Mouse (Mus musculus): Measurements from ENCODE around the gene Fam228b.
A peak's percentile ranks its signal among the peaks of the same experiment; 100 is the strongest.
"Not testable (repeated sequence)": the region's sequence is repeated elsewhere in the genome, so short reads cannot be mapped to it uniquely, and the experiment has no call there.

Gene Fam228b

GRCm38 (mm10) chr12:4768492-4769332, at the start of gene Fam228b, which contains the start of gene Pfn4:
TSS of gene Fam228b (minus strand) at chr12:4769267.
TSS of gene Pfn4 (plus strand) at chr12:4769022.
- peaks cover 12% of the 10 kb centered on the region for H3K27me3 ChIP-seq (ENCODE audit: insufficient read depth, low read length)
- H3K4me3 ChIP-seq (replicated peaks; ENCODE audit: low read length) = peak within 1 kb of the TSS; percentile 81
- H3K9me3 ChIP-seq (ENCODE audit: low read length) = no peaks in the 10 kb centered on the region
- TF ChIP-seq NANOG (IDR thresholded peaks at IDR 0.05; ENCODE audit: borderline replicate concordance, low read length) (no peak), POU5F1 (IDR thresholded peaks at IDR 0.05; ENCODE audit: borderline replicate concordance, low read length) (no peak), CTCF (conservative IDR thresholded peaks at IDR 0.05; ENCODE audit: low read length) (no peak; the same call in 1 of the 2 replicates)
- H3K36me3 ChIP-seq (ENCODE audit: insufficient read depth, low read length) = no peaks in the 10 kb centered on the region
- peaks cover 9% of the 10 kb centered on the region for H3K4me1 ChIP-seq (replicated peaks; ENCODE audit: low read depth, low read length)

GRCm38 (mm10) chr12:4817361-4818101, 48.5 kb upstream of the Fam228b start, which contains the start of gene Sf3b6:
TSS of gene Sf3b6 (plus strand) at chr12:4817544.
- Histone ChIP-seq H3K36me3 (ENCODE audit: insufficient read depth, low read length) (peaks cover 32% of the 10 kb centered on the region), H3K9me3 (ENCODE audit: low read length) (no peaks in the 10 kb centered on the region), H3K4me3 (replicated peaks; ENCODE audit: low read length) (peak within 1 kb of the TSS; percentile 100), H3K4me1 (replicated peaks; ENCODE audit: low read depth, low read length) (peaks cover 26% of the 10 kb centered on the region), H3K27me3 (ENCODE audit: insufficient read depth, low read length) (peaks cover 4% of the 10 kb centered on the region)
- TF ChIP-seq POU5F1 (IDR thresholded peaks at IDR 0.05; ENCODE audit: borderline replicate concordance, low read length) (no peak), NANOG (IDR thresholded peaks at IDR 0.05; ENCODE audit: borderline replicate concordance, low read length) (no peak), CTCF (conservative IDR thresholded peaks at IDR 0.05; ENCODE audit: low read length) (no peak)

- H3K4me3 ChIP-seq (replicated peaks; ENCODE audit: low read length) = peak overlapping the region; percentile 100
Observed at GRCm38 (mm10) chr12:4816680-4817360, 47.8 kb upstream of the Fam228b start.

GRCm38 (mm10) chr12:4813636-4814035, 44.6 kb upstream of the Fam228b start:
- no peak overlapping the region for H3K4me3 ChIP-seq (replicated peaks; ENCODE audit: low read length)
- no peaks in the 10 kb centered on the region for H3K36me3 ChIP-seq (ENCODE audit: insufficient read depth, low read length)
- peaks cover 11% of the 10 kb centered on the region for H3K27me3 ChIP-seq (ENCODE audit: insufficient read depth, low read length)
- no peaks in the 10 kb centered on the region for H3K9me3 ChIP-seq (ENCODE audit: low read length)
- TF ChIP-seq CTCF (conservative IDR thresholded peaks at IDR 0.05; ENCODE audit: low read length) = no peak
- TF ChIP-seq POU5F1 (IDR thresholded peaks at IDR 0.05; ENCODE audit: borderline replicate concordance, low read length) = no peak
- no peak for TF ChIP-seq NANOG (IDR thresholded peaks at IDR 0.05; ENCODE audit: borderline replicate concordance, low read length)
- peaks cover 18% of the 10 kb centered on the region for H3K4me1 ChIP-seq (replicated peaks; ENCODE audit: low read depth, low read length)

More at GRCm38 (mm10) chr12:4816680-4817360, 47.8 kb upstream of the Fam228b start:
- H3K4me1 ChIP-seq (replicated peaks; ENCODE audit: low read depth, low read length) = peaks cover 26% of the 10 kb centered on the region
- H3K36me3 ChIP-seq (ENCODE audit: insufficient read depth, low read length) = peaks cover 25% of the 10 kb centered on the region
- TF ChIP-seq POU5F1 (IDR thresholded peaks at IDR 0.05; ENCODE audit: borderline replicate concordance, low read length) (no peak), NANOG (IDR thresholded peaks at IDR 0.05; ENCODE audit: borderline replicate concordance, low read length) (no peak), CTCF (conservative IDR thresholded peaks at IDR 0.05; ENCODE audit: low read length) (no peak)
- peaks cover 6% of the 10 kb centered on the region for H3K27me3 ChIP-seq (ENCODE audit: insufficient read depth, low read length)
- no peaks in the 10 kb centered on the region for H3K9me3 ChIP-seq (ENCODE audit: low read length)

- no peak for TF ChIP-seq NANOG (IDR thresholded peaks at IDR 0.05; ENCODE audit: borderline replicate concordance, low read length)
- TF ChIP-seq CTCF (conservative IDR thresholded peaks at IDR 0.05; ENCODE audit: low read length) = no peak
- no peak for TF ChIP-seq POU5F1 (IDR thresholded peaks at IDR 0.05; ENCODE audit: borderline replicate concordance, low read length)
- Histone ChIP-seq H3K36me3 (ENCODE audit: insufficient read depth, low read length) (no peaks in the 10 kb centered on the region), H3K4me3 (replicated peaks; ENCODE audit: low read length) (no peak overlapping the region), H3K27me3 (ENCODE audit: insufficient read depth, low read length) (peaks cover 11% of the 10 kb centered on the region), H3K4me1 (replicated peaks; ENCODE audit: low read depth, low read length) (peaks cover 10% of the 10 kb centered on the region), H3K9me3 (ENCODE audit: low read length) (no peaks in the 10 kb centered on the region)
Observed at GRCm38 (mm10) chr12:4811705-4812104, 42.6 kb upstream of the Fam228b start.

- TF ChIP-seq POU5F1 (IDR thresholded peaks at IDR 0.05; ENCODE audit: borderline replicate concordance, low read length) = no peak
- TF ChIP-seq CTCF (conservative IDR thresholded peaks at IDR 0.05; ENCODE audit: low read length) = no peak
- no peak for TF ChIP-seq NANOG (IDR thresholded peaks at IDR 0.05; ENCODE audit: borderline replicate concordance, low read length)
- no peaks in the 10 kb centered on the region for H3K9me3 ChIP-seq (ENCODE audit: low read length)
- H3K4me1 ChIP-seq (replicated peaks; ENCODE audit: low read depth, low read length) = peaks cover 3% of the 10 kb centered on the region; the same call in 1 of the 2 replicates
- no peak overlapping the region for H3K4me3 ChIP-seq (replicated peaks; ENCODE audit: low read length)
- no peaks in the 10 kb centered on the region for H3K36me3 ChIP-seq (ENCODE audit: insufficient read depth, low read length)
- peaks cover 11% of the 10 kb centered on the region for H3K27me3 ChIP-seq (ENCODE audit: insufficient read depth, low read length)
Observed at GRCm38 (mm10) chr12:4811036-4811435, 42.0 kb upstream of the Fam228b start.

GRCm38 (mm10) chr12:4797471-4797870, 28.4 kb upstream of the Fam228b start:
- peaks cover 41% of the 10 kb centered on the region for H3K9me3 ChIP-seq (ENCODE audit: low read length)
- not testable (repeated sequence) for H3K4me3 ChIP-seq (replicated peaks; ENCODE audit: low read length); H3K4me1 ChIP-seq (replicated peaks; ENCODE audit: low read depth, low read length); H3K27me3 ChIP-seq (ENCODE audit: insufficient read depth, low read length); H3K36me3 ChIP-seq (ENCODE audit: insufficient read depth, low read length)

- Histone ChIP-seq H3K36me3 (ENCODE audit: insufficient read depth, low read length) (no peaks in the 10 kb centered on the region), H3K4me1 (replicated peaks; ENCODE audit: low read depth, low read length) (no peaks in the 10 kb centered on the region), H3K4me3 (replicated peaks; ENCODE audit: low read length) (no peak overlapping the region), H3K27me3 (ENCODE audit: insufficient read depth, low read length) (no peaks in the 10 kb centered on the region), H3K9me3 (ENCODE audit: low read length) (peaks cover 37% of the 10 kb centered on the region)
- TF ChIP-seq NANOG (IDR thresholded peaks at IDR 0.05; ENCODE audit: borderline replicate concordance, low read length) (no peak), CTCF (conservative IDR thresholded peaks at IDR 0.05; ENCODE audit: low read length) (0 out of 2 replicates have a peak, but pooled peaks have one; percentile 5)
Observed at GRCm38 (mm10) chr12:4793718-4794117, 24.7 kb upstream of the Fam228b start.

GRCm38 (mm10) chr12:4788128-4788527, 19.1 kb upstream of the Fam228b start:
- H3K27me3 ChIP-seq (ENCODE audit: insufficient read depth, low read length); H3K4me1 ChIP-seq (replicated peaks; ENCODE audit: low read depth, low read length); H3K36me3 ChIP-seq (ENCODE audit: insufficient read depth, low read length); H3K4me3 ChIP-seq (replicated peaks; ENCODE audit: low read length): not testable (repeated sequence)
- peaks cover 68% of the 10 kb centered on the region for H3K9me3 ChIP-seq (ENCODE audit: low read length)

Measured in E14TG2a.4 (cell line).